In the genomic region with DNA sequence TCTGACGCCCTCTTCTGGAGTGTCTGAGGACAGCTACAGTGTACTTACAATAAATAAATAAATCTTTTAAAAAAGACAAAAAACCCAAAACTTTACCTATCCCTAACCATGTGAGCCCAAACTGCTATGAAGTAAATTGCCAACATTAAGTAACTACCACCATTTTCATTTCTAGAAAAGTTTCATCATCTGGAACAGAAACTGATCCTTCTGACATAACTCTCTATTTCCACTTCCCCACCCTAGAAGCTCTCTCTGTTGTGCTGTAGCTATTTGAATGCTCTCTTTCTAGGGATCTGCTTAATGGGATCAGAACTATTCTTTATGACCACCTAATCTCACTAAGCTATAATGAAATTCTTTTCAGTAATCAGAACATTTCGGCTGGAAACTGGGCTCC, we compare ENCODE assay signal across 25 mouse cellular contexts. TPM values are rescaled to one million over a fixed set of nuclear protein-coding genes. Genes with fewer than 3 reads are reported as not detected.
A peak's percentile ranks its signal among the peaks of the same experiment; 100 is the strongest.
DNase-seq lines count a peak whose midpoint lies in the region; ATAC-seq and TF ChIP-seq lines count a peak whose summit lies in the region.
"Had no signal": no experiment of that assay in that cellular context is flagged by ENCODE, and none has a peak within 500 bp of the region (broad histone marks: within the 10 kb centered on the region; RNA-seq: fewer than 3 reads in every experiment).

No protein-coding gene starts in this region.

- H3K4me1 ChIP-seq in heart, adult 2 months (ENCODE audit: control insufficient read depth, insufficient read depth, low read length): peaks cover 2% of the 10 kb centered on the region
- peaks cover 2 to 17% of the 10 kb centered on the region in 2 experiments for H3K4me1 ChIP-seq in CH12.LX (ENCODE audit: control insufficient read depth in 1 of 2, insufficient read depth in 2 of 2)
- H3K4me1 ChIP-seq in MEL (ENCODE audit: control insufficient read depth in 1 of 2, insufficient read depth in 2 of 2, low read length in 2 of 2): peaks cover 5 to 8% of the 10 kb centered on the region in 2 experiments
- H3K4me1 ChIP-seq in midbrain, embryonic 16.5 days (ENCODE audit: control insufficient read depth, insufficient read depth, low read length): peaks cover 5% of the 10 kb centered on the region; the same call in 1 of the 2 replicates

- no peak for TF ChIP-seq POLR2A in heart, adult 2 months (IDR thresholded peaks at IDR 0.05; ENCODE audit: insufficient read depth, low read depth, low read length)
- TF ChIP-seq POLR2A in CH12.LX (IDR thresholded peaks at IDR 0.05; ENCODE audit: low read depth, low read length) (no peak), MEL (IDR thresholded peaks at IDR 0.05; ENCODE audit: control insufficient read depth in 1 of 2, insufficient read depth in 1 of 2, low read depth in 1 of 2, low read length in 2 of 2, poor library complexity in 1 of 2) (no peak)

- H3K9ac ChIP-seq in heart, adult 2 months (ENCODE audit: low read depth, low read length): no peak overlapping the region
- H3K9ac ChIP-seq in CH12.LX (ENCODE audit: insufficient read depth, low read depth): no peak overlapping the region
- no peak overlapping the region for H3K9ac ChIP-seq in MEL (ENCODE audit: control insufficient read depth, low read depth, low read length, poor library complexity, severe bottlenecking)
- H3K9ac ChIP-seq in midbrain, embryonic 16.5 days (ENCODE audit: low read depth, low read length): no peak overlapping the region
- H3K9ac ChIP-seq: embryonic facial prominence, embryonic 13.5 days; embryonic facial prominence, embryonic 15.5 days; forebrain, embryonic 12.5 days had no signal

- peak; percentile 21; the same call in 1 of the 2 replicates for TF ChIP-seq CTCF in heart, adult 2 months (IDR thresholded peaks at IDR 0.05)
- TF ChIP-seq CTCF in CH12.LX (conservative IDR thresholded peaks at IDR 0.05 in 1 of 2, IDR thresholded peaks at IDR 0.05 in 1 of 2; ENCODE audit: low read depth in 2 of 2, low read length in 2 of 2) (no peak), MEL (IDR thresholded peaks at IDR 0.05 in 2 of 3, conservative IDR thresholded peaks at IDR 0.05 in 1 of 3; ENCODE audit: control insufficient read depth in 1 of 3, insufficient read depth in 1 of 3, low read depth in 2 of 3, low read length in 3 of 3, poor library complexity in 1 of 3, severe bottlenecking in 1 of 3) (no peak; a peak in 1 of 6 replicates)

- no peak overlapping the region for H3K27ac ChIP-seq in heart, adult 2 months
- H3K27ac ChIP-seq in CH12.LX (ENCODE audit: insufficient read depth, low read depth) (no peak overlapping the region), MEL (ENCODE audit: control insufficient read depth, low read depth, low read length) (no peak overlapping the region)
- H3K27ac ChIP-seq in midbrain, embryonic 16.5 days (ENCODE audit: low read length): no peak overlapping the region
- H3K27ac ChIP-seq: embryonic facial prominence, embryonic 13.5 days; embryonic facial prominence, embryonic 15.5 days; forebrain, embryonic 10.5 days; forebrain, embryonic 12.5 days had no signal

- no peaks in the 10 kb centered on the region for H3K27me3 ChIP-seq in heart, adult 2 months (ENCODE audit: control insufficient read depth, insufficient read depth, low read length)
- H3K27me3 ChIP-seq in CH12.LX (replicated peaks): no peaks in the 10 kb centered on the region
- no peaks in the 10 kb centered on the region for H3K27me3 ChIP-seq in MEL (ENCODE audit: control insufficient read depth in 1 of 2, insufficient read depth in 2 of 2, low read length in 2 of 2)
- no peaks in the 10 kb centered on the region for H3K27me3 ChIP-seq in midbrain, embryonic 16.5 days (ENCODE audit: control insufficient read depth, insufficient read depth, low read depth, low read length)
- H3K27me3 ChIP-seq: embryonic facial prominence, embryonic 13.5 days; embryonic facial prominence, embryonic 15.5 days; forebrain, embryonic 12.5 days had no signal

- no peak for TF ChIP-seq RAD21 in CH12.LX (IDR thresholded peaks at IDR 0.05; ENCODE audit: low read depth, low read length)
- no peak for TF ChIP-seq RAD21 in MEL (IDR thresholded peaks at IDR 0.05; ENCODE audit: low read depth, low read length)

- in situ Hi-C loops in CH12.LX (cut with MboI; ENCODE audit: low pct_ligation_motif_present, low pct_unique_long_range_greater_than_20kb, low sequenced_read_pairs): no loop called here

- no peak for DNase-seq in heart, adult 2 months
- DNase-seq in heart, postnatal 4 days: no peak
- DNase-seq in CH12.LX (ENCODE audit: extremely low read depth) (no peak), MEL (ENCODE audit: low read depth, low spot score) (no peak)
- no peak for DNase-seq in urinary bladder, adult 18-20 months (ENCODE audit: low spot score in 2 of 2)
- DNase-seq: adrenal gland, adult 2 months; adrenal gland, postnatal 10 days; adrenal gland, postnatal 25 days; cerebellum, adult 11 months; cerebellum, adult 18-20 months; cerebellum, adult 8-10 months; cerebellum, adult 9-11 months; cerebellum, postnatal 14 days; cerebellum, postnatal 36 days; embryo, embryonic 11 days had no signal

- intact Hi-C loops in heart, adult 2 months (cut with DNase I): loop anchor here (5.0 kb wide), 1 partner anchor 42 kb away; a partner anchor contains a TSS

- ATAC-seq in midbrain, embryonic 16.5 days: no peak
- ATAC-seq: forebrain, embryonic 14.5 days; forebrain, embryonic 16.5 days had no signal

- H3K36me3 ChIP-seq in heart, adult 2 months (ENCODE audit: control insufficient read depth, insufficient read depth, low read length): no peaks in the 10 kb centered on the region
- H3K36me3 ChIP-seq in CH12.LX (replicated peaks in 1 of 2; ENCODE audit: control insufficient read depth in 1 of 2, insufficient read depth in 1 of 2, low read length in 1 of 2) (no peaks in the 10 kb centered on the region), MEL (ENCODE audit: control insufficient read depth in 1 of 2, insufficient read depth in 2 of 2, low read length in 2 of 2) (peaks cover 0 to 11% of the 10 kb centered on the region in 2 experiments; a peak in 2 of 4 replicates)
- H3K36me3 ChIP-seq in midbrain, embryonic 16.5 days (ENCODE audit: control insufficient read depth, insufficient read depth, low read length): no peaks in the 10 kb centered on the region
- H3K36me3 ChIP-seq: embryonic facial prominence, embryonic 15.5 days; forebrain, embryonic 12.5 days; G1E had no signal

- peaks cover 5% of the 10 kb centered on the region for H3K9me3 ChIP-seq in CH12.LX (replicated peaks; ENCODE audit: low read length)
- H3K9me3 ChIP-seq in MEL (replicated peaks; ENCODE audit: insufficient read depth, low read length): no peaks in the 10 kb centered on the region
- H3K9me3 ChIP-seq in midbrain, embryonic 16.5 days (replicated peaks; ENCODE audit: control insufficient read depth, low read length, poor library complexity, severe bottlenecking): no peaks in the 10 kb centered on the region
- H3K9me3 ChIP-seq: embryonic facial prominence, embryonic 15.5 days; forebrain, embryonic 12.5 days; G1E had no signal

- dilution Hi-C loops in CH12.LX (cut with MboI; ENCODE audit: extremely low pct_ligation_motif_present, extremely low pct_unique_long_range_greater_than_20kb, low sequenced_read_pairs): no loop called here

- 0 out of 2 replicates have a peak, but pooled peaks cover 3% of the 10 kb centered on the region for H3K79me2 ChIP-seq in heart, adult 2 months (replicated peaks; ENCODE audit: control insufficient read depth, insufficient read depth, low read length)
- H3K79me2 ChIP-seq in CH12.LX (replicated peaks; ENCODE audit: control insufficient read depth, extremely low read depth, insufficient read depth, poor library complexity, severe bottlenecking) (peaks cover 2% of the 10 kb centered on the region; the same call in 1 of the 2 replicates), MEL (ENCODE audit: control insufficient read depth, insufficient read depth, low read length, poor library complexity) (peaks cover 11% of the 10 kb centered on the region)

- H3K4me2 ChIP-seq in CH12.LX (ENCODE audit: insufficient read depth, low read depth, poor library complexity, severe bottlenecking): no peak overlapping the region
- H3K4me2 ChIP-seq in midbrain, embryonic 16.5 days (ENCODE audit: low read length): no peak overlapping the region
- H3K4me2 ChIP-seq: embryonic facial prominence, embryonic 13.5 days; embryonic facial prominence, embryonic 15.5 days; forebrain, embryonic 12.5 days had no signal

- WGBS in heart, adult 2 months: 86% methylated on average over 2 of the region's 2 CpGs
- 63% methylated on average over 2 of the region's 2 CpGs for WGBS in midbrain, embryonic 16.5 days

- no peak for TF ChIP-seq EP300 in heart, adult 2 months (IDR thresholded peaks at IDR 0.05; ENCODE audit: insufficient read depth, low read depth, low read length)
- TF ChIP-seq EP300 in CH12.LX (IDR thresholded peaks at IDR 0.05; ENCODE audit: low read length) (peak; percentile 89), MEL (IDR thresholded peaks at IDR 0.05; ENCODE audit: low read depth in 1 of 2, low read length in 2 of 2) (no peak)

- H3K4me3 ChIP-seq in heart, adult 2 months: no peak overlapping the region
- H3K4me3 ChIP-seq in CH12.LX (replicated peaks in 1 of 3; ENCODE audit: low read depth in 2 of 3, low read length in 2 of 3, poor library complexity in 1 of 3) (no peak overlapping the region), MEL (ENCODE audit: control insufficient read depth in 1 of 2, insufficient read depth in 1 of 2, low read depth in 2 of 2, low read length in 2 of 2) (no peak overlapping the region)
- H3K4me3 ChIP-seq in midbrain, embryonic 16.5 days (ENCODE audit: low read depth, low read length): no peak overlapping the region
- H3K4me3 ChIP-seq: embryonic facial prominence, embryonic 13.5 days; embryonic facial prominence, embryonic 15.5 days; erythroblast, embryonic 14.5 days; forebrain, embryonic 10.5 days; forebrain, embryonic 12.5 days had no signal

RNA-seq across cellular contexts. Expression of a gene that starts 17.2 kb away (rescaled TPM):
- total RNA-seq in heart, adult 2 months (2021): 10 to 100 TPM; 58.5 to 69.8 TPM
- 26.1 and 35.7 TPM in 2 replicates for polyA plus RNA-seq in heart, adult 2 months (2012; rRNA removed)
- 10 to 100 TPM; 60.5 TPM for total RNA-seq in heart, postnatal 4 days (2021)
- 13.1 and 13.3 TPM in 2 replicates for total RNA-seq in CH12.LX (2012; rRNA removed)
- total RNA-seq in CH12.LX (2014; rRNA removed): 11.7 and 12.2 TPM in 2 replicates
- polyA plus RNA-seq in CH12.LX (2012; ENCODE audit: insufficient read length, low read depth): 11.7 and 13.1 TPM in 2 replicates
- 27.8 and 29.2 TPM in 2 replicates for total RNA-seq in MEL (2012; rRNA removed)
- polyA plus RNA-seq in MEL (2012; ENCODE audit: insufficient read depth in 1 of 2, insufficient read length in 2 of 2, low read depth in 1 of 2, low replicate concordance in 2 of 2, missing spikeins in 1 of 2): 10 to 100 TPM; 19.5 to 34.9 TPM
- 33.6 and 34.4 TPM in 2 replicates for polyA plus RNA-seq in midbrain, embryonic 16.5 days (2015; fragmentation: Nextera tagmentation; extraction: Ambion mirVana)

RNA-seq across cellular contexts. Expression of a gene that starts 29.5 kb away (rescaled TPM):
- 100 to 1,000 TPM; 151 to 166 TPM for total RNA-seq in heart, adult 2 months (2021)
- polyA plus RNA-seq in heart, adult 2 months (2012; rRNA removed): 136 and 178 TPM in 2 replicates
- total RNA-seq in heart, postnatal 4 days (2021): 100 to 1,000 TPM; 112 to 114 TPM
- 107 and 109 TPM in 2 replicates for total RNA-seq in CH12.LX (2012; rRNA removed)
- 70.9 and 73.8 TPM in 2 replicates for total RNA-seq in CH12.LX (2014; rRNA removed)
- polyA plus RNA-seq in CH12.LX (2012; ENCODE audit: insufficient read length, low read depth): 90.8 and 95.1 TPM in 2 replicates
- 159 and 184 TPM in 2 replicates for total RNA-seq in MEL (2012; rRNA removed)
- 100 to 1,000 TPM in 1 of 2 experiments, not detected in 1; 163 TPM for polyA plus RNA-seq in MEL (2012; ENCODE audit: insufficient read depth in 1 of 2, insufficient read length in 2 of 2, low read depth in 1 of 2, low replicate concordance in 2 of 2, missing spikeins in 1 of 2)
- 171 and 181 TPM in 2 replicates for polyA plus RNA-seq in midbrain, embryonic 16.5 days (2015; fragmentation: Nextera tagmentation; extraction: Ambion mirVana)

RNA-seq across cellular contexts. Expression of a gene that starts 43.3 kb away (rescaled TPM):
- total RNA-seq in heart, adult 2 months (2021): 10 to 100 TPM; 25.7 to 29.2 TPM
- 24.4 and 25.6 TPM in 2 replicates for polyA plus RNA-seq in heart, adult 2 months (2012; rRNA removed)
- 10 to 100 TPM; 44.7 to 46.1 TPM for total RNA-seq in heart, postnatal 4 days (2021)
- total RNA-seq in CH12.LX (2012; rRNA removed) (76.2 and 77.3 TPM in 2 replicates), CH12.LX (2014; rRNA removed) (67.5 and 70.3 TPM in 2 replicates), MEL (2012; rRNA removed) (73.5 and 76.4 TPM in 2 replicates)
- polyA plus RNA-seq in CH12.LX (2012; ENCODE audit: insufficient read length, low read depth) (124 and 133 TPM in 2 replicates), MEL (2012; ENCODE audit: insufficient read depth in 1 of 2, insufficient read length in 2 of 2, low read depth in 1 of 2, low replicate concordance in 2 of 2, missing spikeins in 1 of 2) (100 to 1,000 TPM in 1 of 2 experiments, not detected in 1; 149 TPM)
- 152 and 156 TPM in 2 replicates for polyA plus RNA-seq in midbrain, embryonic 16.5 days (2015; fragmentation: Nextera tagmentation; extraction: Ambion mirVana)

RNA-seq across cellular contexts. Expression of a gene that starts 58.6 kb away (rescaled TPM):
- total RNA-seq in heart, adult 2 months (2021): 100 to 1,000 TPM; 743 to 848 TPM
- polyA plus RNA-seq in heart, adult 2 months (2012; rRNA removed): 1,153 and 1,176 TPM in 2 replicates
- total RNA-seq in heart, postnatal 4 days (2021): 100 to 1,000 TPM; 715 to 738 TPM
- total RNA-seq in CH12.LX (2012; rRNA removed) (0.46 and 0.64 TPM in 2 replicates), CH12.LX (2014; rRNA removed) (not detected in 2 replicates), MEL (2012; rRNA removed) (0.33 and 0.58 TPM in 2 replicates)
- polyA plus RNA-seq in CH12.LX (2012; ENCODE audit: insufficient read length, low read depth) (2.5 and 3.6 TPM in 2 replicates), MEL (2012; ENCODE audit: insufficient read depth in 1 of 2, insufficient read length in 2 of 2, low read depth in 1 of 2, low replicate concordance in 2 of 2, missing spikeins in 1 of 2) (1 to 10 TPM in 1 of 2 experiments, not detected in 1; 1.8 TPM)
- 2.4 and 3.1 TPM in 2 replicates for polyA plus RNA-seq in midbrain, embryonic 16.5 days (2015; fragmentation: Nextera tagmentation; extraction: Ambion mirVana)
- total RNA-seq: adrenal gland, adult 2 months; adrenal gland, postnatal 25 days; common myeloid progenitor, adult 5-6 weeks had no signal
- polyA plus RNA-seq: adrenal gland, adult 2 months; erythroblast, embryonic 14.5 days had no signal
